ENCODE assay signal across 28 mouse cellular contexts in the genomic region with DNA sequence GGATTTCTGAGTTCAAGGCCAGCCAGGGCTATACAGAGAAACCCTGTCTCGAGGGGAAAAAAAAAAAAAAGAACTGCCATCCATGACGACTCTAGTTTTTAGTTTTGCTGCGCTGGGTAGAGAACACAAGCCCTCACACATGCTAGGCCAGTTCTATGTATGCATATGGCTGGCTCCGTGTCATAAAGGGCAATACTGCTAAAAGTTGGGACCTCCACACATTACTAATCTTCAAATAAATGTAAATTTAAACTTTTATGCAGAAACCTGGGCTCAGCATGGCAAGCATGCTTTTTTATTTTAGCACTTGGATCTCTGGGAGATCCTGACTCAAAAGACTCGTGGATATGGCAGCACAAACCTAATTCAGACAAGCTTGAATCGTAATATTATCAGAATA. TPM values are rescaled to one million over a fixed set of nuclear protein-coding genes. Genes with fewer than 3 reads are reported as not detected.
DNase-seq lines count a peak whose midpoint lies in the region; TF ChIP-seq lines count a peak whose summit lies in the region.
"Had no signal": no experiment of that assay in that cellular context is flagged by ENCODE, and none has a peak within 500 bp of the region (broad histone marks: within the 10 kb centered on the region; RNA-seq: fewer than 3 reads in every experiment).

No protein-coding gene starts in this region.

- H3K9me3 ChIP-seq in CH12.LX (replicated peaks; ENCODE audit: low read length): no peaks in the 10 kb centered on the region
- H3K9me3 ChIP-seq in ES-Bruce4 (replicated peaks; ENCODE audit: control insufficient read depth, insufficient read depth, low read length, poor library complexity, severe bottlenecking): no peaks in the 10 kb centered on the region
- H3K9me3 ChIP-seq: embryonic facial prominence, embryonic 13.5 days; embryonic facial prominence, embryonic 15.5 days; forebrain, embryonic 10.5 days; forebrain, embryonic 12.5 days had no signal

- H3K36me3 ChIP-seq in CH12.LX (replicated peaks in 1 of 2; ENCODE audit: control insufficient read depth in 1 of 2, insufficient read depth in 1 of 2, low read length in 1 of 2) (peaks cover 17 to 25% of the 10 kb centered on the region in 2 experiments), ES-Bruce4 (ENCODE audit: control insufficient read depth, insufficient read depth, low read length, poor library complexity, severe bottlenecking) (peaks cover 36% of the 10 kb centered on the region)

- no peak overlapping the region for H3K27ac ChIP-seq in CH12.LX (ENCODE audit: insufficient read depth, low read depth)
- peak overlapping the region; percentile 56 for H3K27ac ChIP-seq in ES-Bruce4 (ENCODE audit: insufficient read depth, low read length)
- H3K27ac ChIP-seq: embryonic facial prominence, embryonic 13.5 days; embryonic facial prominence, embryonic 15.5 days; forebrain, embryonic 10.5 days; forebrain, embryonic 12.5 days had no signal

- H3K4me1 ChIP-seq in CH12.LX (ENCODE audit: control insufficient read depth in 1 of 2, insufficient read depth in 2 of 2) (peaks cover 0 to 11% of the 10 kb centered on the region in 2 experiments; a peak in 2 of 4 replicates), ES-Bruce4 (ENCODE audit: control insufficient read depth, insufficient read depth, low read length) (no peaks in the 10 kb centered on the region)
- H3K4me1 ChIP-seq: embryonic facial prominence, embryonic 15.5 days had no signal

- peaks cover 23% of the 10 kb centered on the region for H3K79me2 ChIP-seq in CH12.LX (replicated peaks; ENCODE audit: control insufficient read depth, extremely low read depth, insufficient read depth, poor library complexity, severe bottlenecking)

- H3K9ac ChIP-seq in CH12.LX (ENCODE audit: insufficient read depth, low read depth): no peak overlapping the region
- H3K9ac ChIP-seq in ES-Bruce4 (ENCODE audit: low read depth, poor library complexity, severe bottlenecking): peak overlapping the region; percentile 40; the same call in 1 of the 2 replicates
- H3K9ac ChIP-seq: embryonic facial prominence, embryonic 13.5 days; embryonic facial prominence, embryonic 15.5 days; forebrain, embryonic 12.5 days had no signal

- DNase-seq in CH12.LX (ENCODE audit: extremely low read depth): no peak
- DNase-seq in R1 (ENCODE audit: low read depth, low spot score): peak; percentile 6
- DNase-seq in layer of hippocampus, postnatal 25 days (ENCODE audit: extremely low spot score in 1 of 2, low spot score in 1 of 2): no peak
- DNase-seq in kidney, adult 9 months: no peak
- DNase-seq: adrenal gland, adult 2 months; adrenal gland, postnatal 10 days; adrenal gland, postnatal 25 days; cerebellum, adult 11 months; cerebellum, adult 18-20 months; cerebellum, adult 8-10 months; cerebellum, adult 9-11 months; cerebellum, postnatal 14 days; cerebellum, postnatal 36 days; embryo, embryonic 11 days had no signal

- in situ Hi-C loops in CH12.LX (cut with MboI; ENCODE audit: low pct_ligation_motif_present, low pct_unique_long_range_greater_than_20kb, low sequenced_read_pairs): no loop called here

- H3K4me2 ChIP-seq in CH12.LX (ENCODE audit: insufficient read depth, low read depth, poor library complexity, severe bottlenecking): no peak overlapping the region
- H3K4me2 ChIP-seq: embryonic facial prominence, embryonic 13.5 days; embryonic facial prominence, embryonic 15.5 days; forebrain, embryonic 12.5 days had no signal

- dilution Hi-C loops in CH12.LX (cut with MboI; ENCODE audit: extremely low pct_ligation_motif_present, extremely low pct_unique_long_range_greater_than_20kb, low sequenced_read_pairs): no loop called here

- TF ChIP-seq EP300 in CH12.LX (IDR thresholded peaks at IDR 0.05; ENCODE audit: low read length) (no peak), ES-Bruce4 (IDR thresholded peaks at IDR 0.05; ENCODE audit: insufficient read depth, low read depth, low read length) (no peak)

- H3K4me3 ChIP-seq in CH12.LX (replicated peaks in 1 of 3; ENCODE audit: low read depth in 2 of 3, low read length in 2 of 3, poor library complexity in 1 of 3): no peak overlapping the region
- H3K4me3 ChIP-seq in ES-Bruce4 (ENCODE audit: low read depth, low read length): no peak overlapping the region
- H3K4me3 ChIP-seq: embryonic facial prominence, embryonic 13.5 days; embryonic facial prominence, embryonic 15.5 days; erythroblast, embryonic 14.5 days; forebrain, embryonic 10.5 days; forebrain, embryonic 12.5 days had no signal

- H3K27me3 ChIP-seq in CH12.LX (replicated peaks): no peaks in the 10 kb centered on the region
- H3K27me3 ChIP-seq in ES-Bruce4 (ENCODE audit: control insufficient read depth, insufficient read depth, low read length, poor library complexity, severe bottlenecking): no peaks in the 10 kb centered on the region
- H3K27me3 ChIP-seq: embryonic facial prominence, embryonic 13.5 days; embryonic facial prominence, embryonic 15.5 days; forebrain, embryonic 12.5 days had no signal

- TF ChIP-seq RAD21 in CH12.LX (IDR thresholded peaks at IDR 0.05; ENCODE audit: low read depth, low read length): no peak

- TF ChIP-seq POLR2A in CH12.LX (IDR thresholded peaks at IDR 0.05; ENCODE audit: low read depth, low read length) (peak; percentile 30; the same call in 1 of the 2 replicates), ES-Bruce4 (IDR thresholded peaks at IDR 0.05; ENCODE audit: insufficient read depth, low read length) (no peak)

- TF ChIP-seq CTCF in CH12.LX (conservative IDR thresholded peaks at IDR 0.05 in 1 of 2, IDR thresholded peaks at IDR 0.05 in 1 of 2; ENCODE audit: low read depth in 2 of 2, low read length in 2 of 2): no peak
- no peak for TF ChIP-seq CTCF in ES-Bruce4 (IDR thresholded peaks at IDR 0.05; ENCODE audit: low read depth, low read length)

TF ChIP-seq in CH12.LX, 34 proteins besides CTCF, POLR2A, EP300 and RAD21:
- TF ChIP-seq TCF12 (IDR thresholded peaks at IDR 0.05; ENCODE audit: low read depth, low read length) (no peak), ZNF384 (IDR thresholded peaks at IDR 0.05; ENCODE audit: low read depth, low read length) (peak; percentile 13; the same call in 1 of the 2 replicates), USF1 (IDR thresholded peaks at IDR 0.05; ENCODE audit: low read depth, low read length) (no peak), POLR2AphosphoS2 (IDR thresholded peaks at IDR 0.05; ENCODE audit: low read depth, low read length) (peak; percentile 95), RCOR1 (conservative IDR thresholded peaks at IDR 0.05; ENCODE audit: low read depth, low read length) (no peak), CHD1 (IDR thresholded peaks at IDR 0.05; ENCODE audit: low read depth, low read length) (no peak), TBP (conservative IDR thresholded peaks at IDR 0.05; ENCODE audit: low read depth, low read length) (no peak), CHD2 (IDR thresholded peaks at IDR 0.05; ENCODE audit: low read length) (peak; percentile 24), BHLHE40 (IDR thresholded peaks at IDR 0.05; ENCODE audit: low read depth, low read length) (no peak), UBTF (IDR thresholded peaks at IDR 0.05; ENCODE audit: low read depth, low read length) (no peak), MAX (IDR thresholded peaks at IDR 0.05; ENCODE audit: low read length) (no peak)
TF ChIP-seq in CH12.LX: peak in this region for 3.

RNA-seq across cellular contexts. Expression of a gene that starts 4.0 kb away (rescaled TPM):
- total RNA-seq in CH12.LX (2012; rRNA removed): 2,172 and 2,270 TPM in 2 replicates
- total RNA-seq in CH12.LX (2014; rRNA removed): 1,227 and 1,249 TPM in 2 replicates
- polyA plus RNA-seq in CH12.LX (2012; ENCODE audit: insufficient read length, low read depth): 2,129 and 2,542 TPM in 2 replicates
- 1,538 and 1,601 TPM in 2 replicates for polyA plus RNA-seq in ES-Bruce4 (2011; ENCODE audit: insufficient read depth, insufficient read length, low read depth, missing spikeins)
- total RNA-seq in layer of hippocampus, postnatal 25 days (2021): 100 to 1,000 TPM; 227 to 274 TPM

RNA-seq across cellular contexts. Expression of a gene that starts 28.9 kb away (rescaled TPM):
- 14.2 and 15.2 TPM in 2 replicates for total RNA-seq in CH12.LX (2012; rRNA removed)
- total RNA-seq in CH12.LX (2014; rRNA removed): 13.4 and 15.7 TPM in 2 replicates
- 49.6 and 57.7 TPM in 2 replicates for polyA plus RNA-seq in CH12.LX (2012; ENCODE audit: insufficient read length, low read depth)
- 57.0 and 61.2 TPM in 2 replicates for polyA plus RNA-seq in ES-Bruce4 (2011; ENCODE audit: insufficient read depth, insufficient read length, low read depth, missing spikeins)
- 10 to 100 TPM; 16.0 to 20.3 TPM for total RNA-seq in layer of hippocampus, postnatal 25 days (2021)

RNA-seq across cellular contexts. Expression of a gene that starts 32.5 kb away (rescaled TPM):
- total RNA-seq in CH12.LX (2012; rRNA removed): not detected in 2 replicates
- not detected in 2 replicates for total RNA-seq in CH12.LX (2014; rRNA removed)
- not detected in 2 replicates for polyA plus RNA-seq in CH12.LX (2012; ENCODE audit: insufficient read length, low read depth)
- polyA plus RNA-seq in ES-Bruce4 (2011; ENCODE audit: insufficient read depth, insufficient read length, low read depth, missing spikeins): not detected in 2 replicates
- total RNA-seq in layer of hippocampus, postnatal 25 days (2021): not detected
- total RNA-seq: adrenal gland, postnatal 25 days; common myeloid progenitor, adult 5-6 weeks; ES-E14 had no signal
- polyA plus RNA-seq: brain, embryonic 14.5 days; C2C12; embryonic facial prominence, embryonic 11.5 days; embryonic facial prominence, embryonic 13.5 days; embryonic facial prominence, embryonic 15.5 days; erythroblast, embryonic 14.5 days; forebrain, embryonic 10.5 days; forebrain, embryonic 12.5 days; forebrain, embryonic 14.5 days; forebrain, embryonic 16.5 days; Patski had no signal

RNA-seq across cellular contexts. Expression of a gene that starts 45.4 kb away (rescaled TPM):
- total RNA-seq in CH12.LX (2012; rRNA removed): 10.5 and 11.6 TPM in 2 replicates
- 19.4 TPM in 2 replicates for total RNA-seq in CH12.LX (2014; rRNA removed)
- 17.4 and 28.2 TPM in 2 replicates for polyA plus RNA-seq in CH12.LX (2012; ENCODE audit: insufficient read length, low read depth)
- 26.1 and 27.2 TPM in 2 replicates for polyA plus RNA-seq in ES-Bruce4 (2011; ENCODE audit: insufficient read depth, insufficient read length, low read depth, missing spikeins)
- 10 to 100 TPM; 12.1 to 17.4 TPM for total RNA-seq in layer of hippocampus, postnatal 25 days (2021)

Comparison
In these comparisons a context has a peak if more than half of its experiments do, and no peak if none do; other contexts are left out.
1. RNA of a gene that starts 4.0 kb away (total RNA-seq): 1,227 to 2,270 TPM in CH12.LX; 227 to 274 TPM in layer of hippocampus, postnatal 25 days; every median in the first group is over 4 times any median in the second.